Mouse (Mus musculus) kidney, adult 2 months (tissue): ENCODE results near the gene Tsc22d3. TPM values are rescaled to one million over a fixed set of nuclear protein-coding genes. Genes with fewer than 3 reads are reported as not detected.
"Not testable (repeated sequence)": the region's sequence is repeated elsewhere in the genome, so short reads cannot be mapped to it uniquely, and the experiment has no call there.

ENCODE experiments used
- DNase-seq: peaks from one replicate; pipeline ENCODE4 v3.0.0; 2021
- H3K27ac ChIP-seq: fragments of 200-500 bp; 2 replicates; pipeline ENCODE4 v1.5.1; 2012; ENCODE audit warnings: low read depth, low read length, control low read depth, inconsistent platforms; ENCODE audit not compliant: insufficient read depth
- H3K27me3 ChIP-seq: fragments of 200-500 bp; replicated peaks from 2 replicates; pipeline ENCODE4 v1.6.1; 2012; ENCODE audit warnings: mild to moderate bottlenecking, moderate library complexity, low read length, inconsistent platforms; ENCODE audit not compliant: control insufficient read depth, insufficient read depth
- H3K36me3 ChIP-seq: fragments of 200-500 bp; 2 replicates; pipeline ENCODE4 v1.6.1; 2012; ENCODE audit warnings: mild to moderate bottlenecking, moderate library complexity, low read length, inconsistent platforms; ENCODE audit not compliant: control insufficient read depth, insufficient read depth
- H3K4me1 ChIP-seq: fragments of 200-500 bp; 2 replicates; pipeline ENCODE4 v1.6.1; 2011; ENCODE audit warnings: low read length; ENCODE audit not compliant: control insufficient read depth, insufficient read depth
- H3K4me3 ChIP-seq: fragments of 200-500 bp; 2 replicates; pipeline ENCODE4 v1.5.1; 2011; ENCODE audit warnings: mild to moderate bottlenecking, low read depth, low read length, control low read depth; ENCODE audit not compliant: insufficient read depth
- CTCF ChIP-seq: fragments of 200-500 bp; conservative IDR thresholded peaks from 2 replicates; pipeline ENCODE4 v1.5.1; 2011; ENCODE audit warnings: low read depth, mild to moderate bottlenecking, control low read depth, low read length, moderate library complexity, mixed read lengths; ENCODE audit not compliant: insufficient read depth, insufficient read length
- POLR2A ChIP-seq: fragments of 200-500 bp; IDR thresholded peaks from one replicate; pipeline ENCODE4 v1.6.1; 2011; ENCODE audit warnings: low read depth, low read length, control low read depth
- WGBS: fragments of 180-500 bp; shearing (Covaris S2); methylation state at CpG from one replicate; pipeline ENCODE4 v1.1.7; 2018; 5-methylcytosine and 5-hydroxymethylcytosine counted together
- polyA plus RNA-seq: library from polyadenylated mRNA; depleted of rRNA; stranded (reverse); fragments of >200 nt; gene quantifications from 2 replicates; pipeline ENCODE4 v1.2.3, GENCODE M21; 2012

Tsc22d3 gene
- polyA plus RNA-seq, 1 experiment = 51.6 TPM

- WGBS = 83% methylated on average over 1 of the region's 1 CpGs
- H3K27me3 ChIP-seq = no peaks in the 10 kb centered on the region
Observed at GRCm38 (mm10) chrX:140507377-140507776, 93.1 kb downstream of the Tsc22d3 start.

GRCm38 (mm10) chrX:140506436-140507180, 93.9 kb downstream of the Tsc22d3 start:
- TF ChIP-seq CTCF = no peak
- no peak for TF ChIP-seq POLR2A

More at GRCm38 (mm10) chrX:140507377-140507776, 93.1 kb downstream of the Tsc22d3 start:
- DNase-seq = no peak
- TF ChIP-seq CTCF = no peak
- TF ChIP-seq POLR2A = no peak
- Histone ChIP-seq H3K4me1 (peaks cover 32% of the 10 kb centered on the region; the same call in 1 of the 2 replicates), H3K36me3 (no peaks in the 10 kb centered on the region), H3K4me3 (no peak overlapping the region), H3K27ac (no peak overlapping the region)

GRCm38 (mm10) chrX:140505497-140506238, 94.8 kb downstream of the Tsc22d3 start:
- WGBS = 26% methylated on average over 15 of the region's 15 CpGs
- Histone ChIP-seq H3K27ac (peak overlapping the region; percentile 88), H3K4me1 (peaks cover 24% of the 10 kb centered on the region; the same call in 1 of the 2 replicates), H3K36me3 (no peaks in the 10 kb centered on the region), H3K27me3 (no peaks in the 10 kb centered on the region), H3K4me3 (no peak overlapping the region)
- TF ChIP-seq POLR2A (no peak), CTCF (no peak)
- DNase-seq = peak; percentile 88

More at GRCm38 (mm10) chrX:140506436-140507180, 93.9 kb downstream of the Tsc22d3 start:
- Histone ChIP-seq H3K27me3 (no peaks in the 10 kb centered on the region), H3K4me1 (peaks cover 27% of the 10 kb centered on the region; the same call in 1 of the 2 replicates), H3K27ac (peak overlapping the region; percentile 12; the same call in 1 of the 2 replicates), H3K4me3 (no peak overlapping the region), H3K36me3 (no peaks in the 10 kb centered on the region)
- DNase-seq = no peak
- 65% methylated on average over 6 of the region's 6 CpGs for WGBS

- H3K4me3 ChIP-seq = no peak overlapping the region
- TF ChIP-seq CTCF (peak; percentile 48), POLR2A (no peak)
- H3K4me1 ChIP-seq = peaks cover 16% of the 10 kb centered on the region; the same call in 1 of the 2 replicates
- H3K36me3 ChIP-seq = no peaks in the 10 kb centered on the region
- H3K27me3 ChIP-seq = no peaks in the 10 kb centered on the region
- peak; percentile 82 for DNase-seq
- under 1% methylated on average over 7 of the region's 7 CpGs for WGBS
- peak overlapping the region; percentile 67 for H3K27ac ChIP-seq
Observed at GRCm38 (mm10) chrX:140503905-140504304, 96.6 kb downstream of the Tsc22d3 start.

GRCm38 (mm10) chrX:140501401-140502301, 98.8 kb downstream of the Tsc22d3 start:
- H3K4me1 ChIP-seq = peaks cover 16% of the 10 kb centered on the region; the same call in 1 of the 2 replicates
- WGBS = 72% methylated on average over 9 of the region's 9 CpGs
- peak overlapping the region; percentile 16; the same call in 1 of the 2 replicates for H3K27ac ChIP-seq
- no peak for TF ChIP-seq CTCF
- TF ChIP-seq POLR2A = no peak
- no peak overlapping the region for H3K4me3 ChIP-seq
- no peaks in the 10 kb centered on the region for H3K36me3 ChIP-seq
- H3K27me3 ChIP-seq = no peaks in the 10 kb centered on the region
- no peak for DNase-seq

GRCm38 (mm10) chrX:140500306-140500705, 100.2 kb downstream of the Tsc22d3 start:
- Histone ChIP-seq H3K27ac (no peak overlapping the region), H3K4me3 (no peak overlapping the region), H3K4me1 (peaks cover 3% of the 10 kb centered on the region; the same call in 1 of the 2 replicates), H3K36me3 (no peaks in the 10 kb centered on the region), H3K27me3 (no peaks in the 10 kb centered on the region)
- 78% methylated on average over 5 of the region's 5 CpGs for WGBS
- TF ChIP-seq POLR2A (no peak), CTCF (no peak)
- DNase-seq = no peak

GRCm38 (mm10) chrX:140498431-140498830, 102.0 kb downstream of the Tsc22d3 start:
- not testable (repeated sequence) for H3K27me3 ChIP-seq, H3K4me1 ChIP-seq, DNase-seq, H3K27ac ChIP-seq, H3K4me3 ChIP-seq, H3K36me3 ChIP-seq
- WGBS = 62% methylated on average over 4 of the region's 4 CpGs
